Mouse (Mus musculus) forebrain, embryonic 11.5 days (tissue): ENCODE results near the gene Urod. TPM values are rescaled to one million over a fixed set of nuclear protein-coding genes. Genes with fewer than 3 reads are reported as not detected.

Experiments used
- ATAC-seq: fragments of 200-750 bp; cut with Nextera tagmentation; replicated peaks from 2 replicates; pipeline ENCODE4 v1.8.0; 2017; ENCODE audit warnings: moderate TSS enrichment; ENCODE audit not compliant: low FRiP score
- DNase-seq: peaks from one replicate; pipeline ENCODE4 v3.0.0-alpha.2; 2017; ENCODE audit warnings: low spot score
- H3K27ac ChIP-seq: fragments of 300-500 bp; sonication (generic); 2 replicates; pipeline ENCODE4 v1.5.1; 2014; ENCODE audit warnings: low read depth, low read length
- H3K27me3 ChIP-seq: fragments of 300-500 bp; sonication (generic); 2 replicates; pipeline ENCODE4 v1.6.1; 2014; ENCODE audit warnings: mild to moderate bottlenecking, low read length, mixed read lengths; ENCODE audit not compliant: control insufficient read depth, insufficient read depth
- H3K36me3 ChIP-seq: fragments of 300-500 bp; sonication (generic); 2 replicates; pipeline ENCODE4 v1.6.1; 2014; ENCODE audit warnings: mild to moderate bottlenecking, low read length, moderate library complexity, mixed read lengths; ENCODE audit not compliant: control insufficient read depth, insufficient read depth
- H3K4me1 ChIP-seq: fragments of 300-500 bp; sonication (generic); replicated peaks from 2 replicates; pipeline ENCODE4 v1.6.1; 2014; ENCODE audit warnings: low read length, mixed read lengths; ENCODE audit not compliant: control insufficient read depth, insufficient read depth
- H3K4me2 ChIP-seq: fragments of 300-500 bp; sonication (generic); 2 replicates; pipeline ENCODE4 v1.6.1; 2014; ENCODE audit warnings: low read depth, mild to moderate bottlenecking, low read length, moderate library complexity, mixed read lengths; ENCODE audit not compliant: severe bottlenecking
- H3K4me3 ChIP-seq: fragments of 300-500 bp; sonication (generic); 2 replicates; pipeline ENCODE4 v1.5.1; 2014; ENCODE audit warnings: low read depth, low read length
- H3K9ac ChIP-seq: fragments of 300-500 bp; sonication (generic); 2 replicates; pipeline ENCODE4 v1.6.1; 2014; ENCODE audit warnings: low read length
- H3K9me3 ChIP-seq: fragments of 300-500 bp; sonication (generic); 2 replicates; pipeline ENCODE4 v1.6.1; 2016; ENCODE audit warnings: low read length, mixed read lengths; ENCODE audit not compliant: control insufficient read depth
- WGBS: fragments of 180-500 bp; shearing (Covaris S2); extraction: QIAGEN DNeasy Blood & Tissue Kit; methylation state at CpG from one replicate; pipeline ENCODE4 v1.1.7; 2014; 5-methylcytosine and 5-hydroxymethylcytosine counted together
- polyA plus RNA-seq: library from polyadenylated mRNA; unstranded; fragments of >200 nt; fragmentation: Nextera tagmentation; extraction: Ambion mirVana; gene quantifications from 2 replicates; pipeline ENCODE4 v1.2.1, GENCODE M21; 2014

The Urod gene
- polyA plus RNA-seq, 1 experiment from 2014 or later = 84.1 TPM

DNA sequence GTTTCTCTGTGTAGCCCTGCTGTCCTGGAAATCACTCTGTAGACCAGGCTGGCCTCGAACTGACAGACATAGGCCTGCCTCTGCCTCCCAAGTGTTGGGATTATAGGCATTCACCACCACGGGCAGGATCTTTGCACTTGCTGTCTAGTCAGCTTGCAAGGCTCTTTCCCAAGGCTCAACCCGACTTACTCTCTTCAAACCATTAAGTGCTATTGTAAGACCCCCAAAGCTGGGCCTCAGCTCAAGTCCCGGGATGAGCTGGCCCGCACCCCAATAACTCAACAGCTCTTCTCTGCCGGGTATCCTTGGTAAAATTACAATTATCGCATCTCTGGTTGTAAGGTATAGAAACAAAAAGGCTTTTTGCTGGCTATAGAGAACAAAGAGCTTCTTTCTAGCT, 24.1 kb upstream of the Urod start:
- no peak for DNase-seq
- Histone ChIP-seq H3K27ac (no peak overlapping the region), H3K4me3 (no peak overlapping the region), H3K4me2 (no peak overlapping the region), H3K9ac (no peak overlapping the region), H3K27me3 (no peaks in the 10 kb centered on the region), H3K36me3 (no peaks in the 10 kb centered on the region; the same call in 1 of the 2 replicates), H3K4me1 (peaks cover 3% of the 10 kb centered on the region), H3K9me3 (no peaks in the 10 kb centered on the region)
- 83% methylated on average over 7 of the region's 7 CpGs for WGBS
- ATAC-seq = no peak

DNA sequence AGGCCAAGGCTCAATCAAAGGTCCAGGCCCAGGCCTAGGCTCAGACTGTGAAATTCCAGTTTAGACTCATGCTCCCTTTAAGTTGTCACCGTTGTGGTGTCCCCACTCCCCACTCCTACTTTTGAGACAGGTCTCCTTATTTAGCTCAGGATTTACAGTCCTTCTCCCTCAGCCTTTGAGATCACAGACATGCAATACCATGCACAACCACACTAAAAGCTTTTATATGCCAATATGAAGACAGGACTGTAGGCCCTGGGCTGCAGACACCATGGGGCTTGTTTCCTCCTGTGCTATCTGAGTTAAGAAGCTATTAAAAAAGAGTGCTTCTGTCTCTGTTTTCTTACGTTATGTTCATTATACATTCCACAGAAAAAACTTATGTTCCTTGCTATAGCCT, 23.5 kb upstream of the Urod start:
- ATAC-seq (no peak), DNase-seq (no peak)
- Histone ChIP-seq H3K36me3 (no peaks in the 10 kb centered on the region; the same call in 1 of the 2 replicates), H3K27ac (no peak overlapping the region), H3K9ac (no peak overlapping the region), H3K4me2 (no peak overlapping the region), H3K4me3 (no peak overlapping the region), H3K27me3 (no peaks in the 10 kb centered on the region), H3K9me3 (no peaks in the 10 kb centered on the region), H3K4me1 (peaks cover 3% of the 10 kb centered on the region)
- 85% methylated on average over 2 of the region's 2 CpGs for WGBS

DNA sequence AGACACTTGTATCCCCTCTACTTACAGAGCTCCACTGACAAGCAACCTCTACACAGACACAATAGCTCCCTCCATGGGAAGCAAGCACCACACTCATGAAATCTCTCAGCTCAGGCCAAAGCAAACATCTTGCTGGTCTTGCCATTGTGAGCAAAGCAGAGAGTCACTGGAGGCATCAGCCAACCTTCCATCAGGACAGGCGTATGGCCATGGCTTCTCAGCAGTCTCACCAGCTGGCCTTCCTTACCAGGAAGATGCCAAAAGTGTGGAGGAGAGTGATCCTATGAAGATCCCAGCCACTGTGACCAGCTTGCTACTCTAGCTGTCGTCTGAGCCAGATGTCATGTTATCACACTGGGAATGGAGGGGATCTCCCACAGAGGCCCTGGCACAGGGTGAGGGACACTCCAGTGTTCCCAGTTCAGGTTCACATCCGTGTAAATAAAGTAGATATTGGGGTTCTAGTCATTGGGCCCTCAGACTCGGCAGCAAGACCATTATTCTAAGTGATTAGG, 20.7 kb upstream of the Urod start:
- 63% methylated on average over 4 of the region's 4 CpGs for WGBS
- no peak overlapping the region for H3K4me3 ChIP-seq
- no peaks in the 10 kb centered on the region for H3K9me3 ChIP-seq
- no peak overlapping the region for H3K4me2 ChIP-seq
- no peaks in the 10 kb centered on the region; the same call in 1 of the 2 replicates for H3K4me1 ChIP-seq
- H3K27me3 ChIP-seq = no peaks in the 10 kb centered on the region
- H3K9ac ChIP-seq = no peak overlapping the region
- H3K27ac ChIP-seq = no peak overlapping the region
- peak; percentile 34 for DNase-seq
- no peak for ATAC-seq
- no peaks in the 10 kb centered on the region for H3K36me3 ChIP-seq

DNA sequence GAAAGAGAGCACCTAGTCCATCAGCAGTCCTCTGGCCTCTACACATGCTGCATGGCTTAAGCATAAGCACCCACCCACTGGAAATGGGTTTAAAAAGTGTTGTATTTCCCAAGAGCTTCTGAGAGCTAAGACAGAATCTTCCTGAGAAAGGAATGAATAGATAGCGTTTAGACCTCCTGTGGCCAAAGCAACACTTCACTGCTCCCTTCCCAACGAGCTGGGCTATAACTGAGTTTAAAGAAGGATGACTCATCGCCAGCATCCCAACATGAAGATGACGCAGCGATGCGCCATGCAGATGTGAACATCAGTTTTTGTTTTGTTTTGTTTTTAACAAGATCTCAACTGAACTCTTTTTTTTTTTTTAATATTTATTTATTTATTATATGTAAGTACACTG, 19.4 kb upstream of the Urod start:
- no peaks in the 10 kb centered on the region; the same call in 1 of the 2 replicates for H3K4me1 ChIP-seq
- no peak overlapping the region for H3K27ac ChIP-seq
- DNase-seq = peak; percentile 28
- WGBS = 84% methylated on average over 6 of the region's 6 CpGs
- no peak for ATAC-seq
- H3K4me3 ChIP-seq = no peak overlapping the region
- no peaks in the 10 kb centered on the region for H3K36me3 ChIP-seq
- no peak overlapping the region for H3K9ac ChIP-seq
- H3K4me2 ChIP-seq = no peak overlapping the region
- H3K27me3 ChIP-seq = no peaks in the 10 kb centered on the region
- no peaks in the 10 kb centered on the region for H3K9me3 ChIP-seq

DNA sequence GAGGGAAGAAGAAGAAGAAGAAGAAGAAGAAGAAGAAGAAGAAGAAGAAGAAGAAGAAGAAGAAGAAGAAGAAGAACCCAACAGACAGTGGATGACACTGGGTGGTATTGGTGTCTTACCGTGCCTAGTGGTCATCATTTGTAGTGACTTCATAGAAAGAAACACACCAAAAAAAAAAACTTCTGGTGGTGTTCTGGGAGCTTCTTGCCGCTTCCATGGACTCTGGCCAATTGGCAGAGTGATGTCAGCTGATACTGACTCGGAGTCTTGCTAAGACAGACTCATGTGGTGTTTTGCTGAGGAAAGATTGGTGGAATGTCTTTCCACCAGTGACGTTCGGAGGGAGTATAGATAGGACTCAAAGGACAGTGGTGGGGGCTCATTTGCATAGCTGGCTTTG, 16.0 kb upstream of the Urod start:
- H3K9ac ChIP-seq = no peak overlapping the region
- no peaks in the 10 kb centered on the region for H3K27me3 ChIP-seq
- H3K4me1 ChIP-seq = no peaks in the 10 kb centered on the region
- no peaks in the 10 kb centered on the region for H3K9me3 ChIP-seq
- ATAC-seq (no peak), DNase-seq (no peak)
- WGBS = 91% methylated on average over 5 of the region's 5 CpGs
- H3K4me2 ChIP-seq = no peak overlapping the region
- no peak overlapping the region for H3K4me3 ChIP-seq
- H3K27ac ChIP-seq = no peak overlapping the region
- no peaks in the 10 kb centered on the region for H3K36me3 ChIP-seq

DNA sequence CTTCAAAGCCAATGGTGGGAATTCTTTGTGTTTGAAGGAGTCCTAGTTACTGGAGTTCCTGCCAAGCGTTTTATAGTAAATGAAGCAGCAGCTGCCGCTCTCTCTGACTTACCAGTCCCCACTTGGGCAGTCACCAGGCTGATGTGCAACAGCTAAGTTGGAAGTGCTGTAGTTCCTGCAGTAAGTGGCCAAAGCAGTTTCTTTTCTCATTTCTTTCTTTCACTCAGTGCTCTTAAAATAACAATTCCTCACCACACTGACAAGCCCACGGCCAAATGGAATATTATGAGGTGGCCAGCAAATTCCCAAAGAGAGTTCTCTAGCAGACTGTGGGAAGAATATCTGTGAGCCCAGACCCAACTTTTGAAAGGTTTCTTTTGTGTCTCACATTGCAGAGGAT, 12.8 kb upstream of the Urod start:
- Histone ChIP-seq H3K36me3 (no peaks in the 10 kb centered on the region), H3K4me3 (no peak overlapping the region), H3K27me3 (no peaks in the 10 kb centered on the region), H3K4me1 (no peaks in the 10 kb centered on the region; the same call in 1 of the 2 replicates), H3K4me2 (no peak overlapping the region), H3K27ac (no peak overlapping the region), H3K9me3 (no peaks in the 10 kb centered on the region), H3K9ac (no peak overlapping the region)
- DNase-seq = peak; percentile 37
- 78% methylated on average over 3 of the region's 3 CpGs for WGBS
- ATAC-seq = no peak

DNA sequence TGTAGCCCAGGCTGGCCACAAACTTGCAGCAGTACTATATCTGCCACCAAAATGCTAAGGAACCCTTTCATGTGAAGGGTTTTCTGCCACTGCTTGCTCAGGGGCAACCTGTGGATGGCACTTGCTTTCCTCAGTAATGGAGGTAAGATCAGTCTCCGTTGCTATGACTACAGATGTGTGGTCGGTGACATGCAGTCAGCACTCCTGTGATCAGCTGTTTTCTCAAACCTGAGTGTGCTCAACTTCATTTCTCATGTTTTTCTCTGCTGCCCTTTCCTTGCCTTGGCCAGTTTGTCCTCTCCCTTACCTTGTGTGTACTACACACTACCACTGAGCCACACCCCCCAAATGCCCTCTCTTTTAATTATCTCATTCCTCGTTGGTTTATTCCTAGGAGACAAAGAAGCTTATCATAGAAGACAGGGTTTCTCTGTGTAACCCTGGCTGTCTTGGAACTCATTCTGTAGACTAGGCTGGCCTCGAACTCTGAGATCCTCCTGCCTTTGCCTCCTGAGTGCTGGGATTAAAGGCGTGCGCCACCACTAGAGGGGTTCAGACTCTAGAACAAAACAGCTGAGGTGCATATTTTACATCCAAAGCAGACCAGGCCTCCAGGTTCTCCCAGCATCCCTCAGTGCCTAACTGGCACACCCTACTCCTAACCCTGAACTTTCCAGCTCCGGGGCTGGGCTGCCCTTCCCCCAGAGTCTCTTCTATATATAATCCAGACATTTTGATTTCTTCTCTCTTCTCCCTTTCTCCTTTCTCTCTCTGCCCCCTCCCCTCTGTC, 11.6 kb upstream of the Urod start:
- Histone ChIP-seq H3K27ac (no peak overlapping the region), H3K4me1 (no peaks in the 10 kb centered on the region; the same call in 1 of the 2 replicates), H3K27me3 (no peaks in the 10 kb centered on the region), H3K9ac (no peak overlapping the region), H3K36me3 (no peaks in the 10 kb centered on the region), H3K4me2 (no peak overlapping the region), H3K4me3 (no peak overlapping the region), H3K9me3 (no peaks in the 10 kb centered on the region)
- ATAC-seq = no peak
- peak; percentile 39 for DNase-seq
- WGBS = 77% methylated on average over 7 of the region's 7 CpGs

DNA sequence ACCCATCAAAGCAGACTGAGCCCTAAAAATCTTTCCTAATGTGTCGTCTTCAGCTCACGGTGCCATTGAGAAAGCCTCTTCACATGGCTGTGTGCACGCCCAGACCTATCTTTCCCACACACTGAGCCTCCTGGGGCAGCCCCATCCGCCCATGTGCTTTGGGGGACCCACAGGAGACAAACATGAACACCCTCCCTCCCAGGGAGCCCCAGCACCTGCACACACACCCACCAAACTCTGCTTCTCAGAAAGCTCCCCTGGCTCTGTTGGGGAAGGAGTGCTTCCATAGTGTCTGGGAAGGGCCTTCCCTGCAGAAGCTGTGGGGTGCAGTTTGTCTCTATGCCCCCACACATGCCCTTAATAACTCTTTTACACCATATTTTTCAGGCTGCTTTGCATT, 10.4 kb upstream of the Urod start:
- no peak overlapping the region for H3K4me2 ChIP-seq
- H3K36me3 ChIP-seq = no peaks in the 10 kb centered on the region
- DNase-seq = no peak
- H3K9ac ChIP-seq = no peak overlapping the region
- no peak for ATAC-seq
- H3K9me3 ChIP-seq = no peaks in the 10 kb centered on the region
- H3K4me3 ChIP-seq = no peak overlapping the region
- H3K27me3 ChIP-seq = no peaks in the 10 kb centered on the region
- no peaks in the 10 kb centered on the region; the same call in 1 of the 2 replicates for H3K4me1 ChIP-seq
- WGBS = 91% methylated on average over 4 of the region's 4 CpGs
- H3K27ac ChIP-seq = no peak overlapping the region
